Mouse (Mus musculus): ENCODE results near the gene Fbxo46. TPM values are rescaled to one million over a fixed set of nuclear protein-coding genes. Genes with fewer than 3 reads are reported as not detected.
"Not testable (repeated sequence)": the region's sequence is repeated elsewhere in the genome, so short reads cannot be mapped to it uniquely, and the experiment has no call there.

Gene Fbxo46
- polyA plus RNA-seq (2015; fragmentation: Nextera tagmentation; extraction: Ambion mirVana): 8.0 and 8.6 TPM in 2 replicates

- 0 out of 2 replicates have a peak, but pooled peaks cover 4% of the 10 kb centered on the region for H3K36me3 ChIP-seq
- peak within 1 kb of the TSS; percentile 89 for H3K9ac ChIP-seq
- H3K27ac ChIP-seq (replicated peaks): peak within 1 kb of the TSS; percentile 51; the same call in 1 of the 2 replicates
- 1% methylated on average over 34 of the region's 34 CpGs for WGBS
- no peaks in the 10 kb centered on the region; the same call in 1 of the 2 replicates for H3K9me3 ChIP-seq
- H3K4me3 ChIP-seq: peak within 1 kb of the TSS; percentile 84
- H3K27me3 ChIP-seq (replicated peaks): peaks cover 6% of the 10 kb centered on the region; the same call in 1 of the 2 replicates
- H3K4me1 ChIP-seq: peaks cover 20% of the 10 kb centered on the region
- peak; percentile 89 for ATAC-seq (ENCODE audit: extremely low read depth, insufficient number of reproducible peaks, low FRiP score, low TSS enrichment)
- peak within 1 kb of the TSS; percentile 94 for H3K4me2 ChIP-seq
Measured at GRCm38 (mm10) chr7:19119631-19120429, at the start of gene Fbxo46. Gene Fbxo46, plus strand, starts transcription at chr7:19119859.

GRCm38 (mm10) chr7:19071024-19071423, 48.6 kb upstream of the Fbxo46 start:
- 39% methylated on average over 3 of the region's 3 CpGs for WGBS
- H3K9ac ChIP-seq; ATAC-seq (ENCODE audit: extremely low read depth, insufficient number of reproducible peaks, low FRiP score, low TSS enrichment); H3K36me3 ChIP-seq; H3K27ac ChIP-seq (replicated peaks); H3K4me2 ChIP-seq; H3K4me1 ChIP-seq; H3K4me3 ChIP-seq; H3K9me3 ChIP-seq: not testable (repeated sequence)
- H3K27me3 ChIP-seq (replicated peaks): peaks cover 22% of the 10 kb centered on the region

GRCm38 (mm10) chr7:19073504-19073903, 46.2 kb upstream of the Fbxo46 start:
- H3K36me3 ChIP-seq: peaks cover 8% of the 10 kb centered on the region
- H3K4me3 ChIP-seq: no peak overlapping the region
- peaks cover 25% of the 10 kb centered on the region for H3K4me1 ChIP-seq
- H3K4me2 ChIP-seq: no peak overlapping the region
- WGBS: 74% methylated on average over 9 of the region's 9 CpGs
- no peak overlapping the region for H3K27ac ChIP-seq (replicated peaks)
- ATAC-seq (ENCODE audit: extremely low read depth, insufficient number of reproducible peaks, low FRiP score, low TSS enrichment): no peak
- H3K9ac ChIP-seq: no peak overlapping the region
- H3K9me3 ChIP-seq: no peaks in the 10 kb centered on the region
- H3K27me3 ChIP-seq (replicated peaks): no peaks in the 10 kb centered on the region

GRCm38 (mm10) chr7:19074494-19074893, 45.2 kb upstream of the Fbxo46 start:
- Histone ChIP-seq H3K4me1 (peaks cover 32% of the 10 kb centered on the region), H3K4me3 (no peak overlapping the region), H3K36me3 (peaks cover 18% of the 10 kb centered on the region), H3K27me3 (replicated peaks) (no peaks in the 10 kb centered on the region), H3K27ac (replicated peaks) (no peak overlapping the region), H3K9ac (no peak overlapping the region), H3K4me2 (no peak overlapping the region), H3K9me3 (no peaks in the 10 kb centered on the region)
- WGBS: 91% methylated on average over 6 of the region's 6 CpGs
- ATAC-seq (ENCODE audit: extremely low read depth, insufficient number of reproducible peaks, low FRiP score, low TSS enrichment): no peak

- no peaks in the 10 kb centered on the region for H3K27me3 ChIP-seq (replicated peaks)
- peaks cover 25% of the 10 kb centered on the region for H3K36me3 ChIP-seq
- peak overlapping the region; percentile 68 for H3K9ac ChIP-seq
- peaks cover 32% of the 10 kb centered on the region for H3K4me1 ChIP-seq
- H3K4me2 ChIP-seq: peak overlapping the region; percentile 95
- ATAC-seq (ENCODE audit: extremely low read depth, insufficient number of reproducible peaks, low FRiP score, low TSS enrichment): no peak
- H3K27ac ChIP-seq (replicated peaks): no peak overlapping the region
- peak overlapping the region; percentile 99 for H3K4me3 ChIP-seq
- 53% methylated on average over 5 of the region's 5 CpGs for WGBS
- no peaks in the 10 kb centered on the region for H3K9me3 ChIP-seq
Measured at GRCm38 (mm10) chr7:19075231-19075630, 44.4 kb upstream of the Fbxo46 start.

GRCm38 (mm10) chr7:19075723-19076585, 43.7 kb upstream of the Fbxo46 start, which contains the start of gene Dmwd:
Gene Dmwd, plus strand, starts transcription at chr7:19076227.
- Histone ChIP-seq H3K4me1 (peaks cover 32% of the 10 kb centered on the region), H3K27me3 (replicated peaks) (no peaks in the 10 kb centered on the region), H3K9me3 (no peaks in the 10 kb centered on the region), H3K27ac (replicated peaks) (peak within 1 kb of the TSS; percentile 92), H3K9ac (peak within 1 kb of the TSS; percentile 100), H3K36me3 (peaks cover 32% of the 10 kb centered on the region), H3K4me3 (peak within 1 kb of the TSS; percentile 99), H3K4me2 (peak within 1 kb of the TSS; percentile 95)
- WGBS: 2% methylated on average over 91 of the region's 91 CpGs
- ATAC-seq (ENCODE audit: extremely low read depth, insufficient number of reproducible peaks, low FRiP score, low TSS enrichment): peak; percentile 93

GRCm38 (mm10) chr7:19076586-19076991, 43.1 kb upstream of the Fbxo46 start:
- Histone ChIP-seq H3K4me3 (peak overlapping the region; percentile 99), H3K9ac (peak overlapping the region; percentile 100), H3K4me1 (peaks cover 32% of the 10 kb centered on the region), H3K27ac (replicated peaks) (peak overlapping the region; percentile 92), H3K36me3 (peaks cover 39% of the 10 kb centered on the region), H3K4me2 (peak overlapping the region; percentile 95), H3K27me3 (replicated peaks) (no peaks in the 10 kb centered on the region), H3K9me3 (no peaks in the 10 kb centered on the region)
- no peak for ATAC-seq (ENCODE audit: extremely low read depth, insufficient number of reproducible peaks, low FRiP score, low TSS enrichment)
- WGBS: 0% methylated on average over 22 of the region's 22 CpGs

- Histone ChIP-seq H3K27me3 (replicated peaks) (no peaks in the 10 kb centered on the region), H3K4me3 (peak overlapping the region; percentile 99), H3K27ac (replicated peaks) (0 out of 2 replicates have a peak overlapping the region, but pooled peaks have one; percentile 10), H3K4me2 (peak overlapping the region; percentile 95), H3K36me3 (peaks cover 50% of the 10 kb centered on the region), H3K4me1 (peaks cover 43% of the 10 kb centered on the region), H3K9ac (peak overlapping the region; percentile 100), H3K9me3 (no peaks in the 10 kb centered on the region)
- ATAC-seq (ENCODE audit: extremely low read depth, insufficient number of reproducible peaks, low FRiP score, low TSS enrichment): no peak
- WGBS: 63% methylated on average over 14 of the region's 14 CpGs
Measured at GRCm38 (mm10) chr7:19077761-19078160, 41.9 kb upstream of the Fbxo46 start.

GRCm38 (mm10) chr7:19078732-19079131, 40.9 kb upstream of the Fbxo46 start:
- Histone ChIP-seq H3K27me3 (replicated peaks) (no peaks in the 10 kb centered on the region), H3K36me3 (peaks cover 51% of the 10 kb centered on the region), H3K4me2 (no peak overlapping the region), H3K4me1 (peaks cover 53% of the 10 kb centered on the region), H3K27ac (replicated peaks) (no peak overlapping the region), H3K4me3 (no peak overlapping the region), H3K9me3 (no peaks in the 10 kb centered on the region), H3K9ac (0 out of 2 replicates have a peak overlapping the region, but pooled peaks have one; percentile 25)
- ATAC-seq (ENCODE audit: extremely low read depth, insufficient number of reproducible peaks, low FRiP score, low TSS enrichment): no peak
- 79% methylated on average over 3 of the region's 3 CpGs for WGBS

- no peak overlapping the region for H3K27ac ChIP-seq (replicated peaks)
- no peak overlapping the region for H3K4me2 ChIP-seq
- H3K4me3 ChIP-seq: no peak overlapping the region
- peaks cover 65% of the 10 kb centered on the region for H3K4me1 ChIP-seq
- ATAC-seq (ENCODE audit: extremely low read depth, insufficient number of reproducible peaks, low FRiP score, low TSS enrichment): no peak
- H3K27me3 ChIP-seq (replicated peaks): no peaks in the 10 kb centered on the region
- no peaks in the 10 kb centered on the region for H3K9me3 ChIP-seq
- H3K9ac ChIP-seq: no peak overlapping the region
- peaks cover 51% of the 10 kb centered on the region for H3K36me3 ChIP-seq
- 85% methylated on average over 19 of the region's 19 CpGs for WGBS
Measured at GRCm38 (mm10) chr7:19080451-19080950, 39.2 kb upstream of the Fbxo46 start.

- Histone ChIP-seq H3K36me3 (peaks cover 58% of the 10 kb centered on the region), H3K4me1 (peaks cover 73% of the 10 kb centered on the region)
- 82% methylated on average over 4 of the region's 4 CpGs for WGBS
Measured at GRCm38 (mm10) chr7:19082171-19082570, 37.5 kb upstream of the Fbxo46 start.

More at GRCm38 (mm10) chr7:19082171-19082570, 37.5 kb upstream of the Fbxo46 start:
- Histone ChIP-seq H3K9me3 (no peaks in the 10 kb centered on the region), H3K4me3 (no peak overlapping the region), H3K27me3 (replicated peaks) (no peaks in the 10 kb centered on the region), H3K27ac (replicated peaks) (peak overlapping the region; percentile 84), H3K4me2 (0 out of 2 replicates have a peak overlapping the region, but pooled peaks have one; percentile 65), H3K9ac (peak overlapping the region; percentile 80)
- ATAC-seq (ENCODE audit: extremely low read depth, insufficient number of reproducible peaks, low FRiP score, low TSS enrichment): no peak

Measured in heart, embryonic 13.5 days (tissue).